Mouse (Mus musculus) forebrain, embryonic 13.5 days (tissue): ENCODE measurements at regions not wholly inside any gene's neighbourhood (a gene's known extent, or its start where the extent isn't known, plus 50 kb on each side); places are given as distances from the start of the nearest gene placed in this dataset.
"Not testable (repeated sequence)": the region's sequence is repeated elsewhere in the genome, so short reads cannot be mapped to it uniquely, and the experiment has no call there.

ENCODE experiments used
- ATAC-seq: fragments of 200-750 bp; cut with Nextera tagmentation; 2 replicates; pipeline ENCODE4 v1.8.0; 2017
- H3K27ac ChIP-seq: fragments of 300-500 bp; sonication (generic); 2 replicates; pipeline ENCODE4 v1.5.1; 2015; ENCODE audit warnings: inconsistent platforms, mild to moderate bottlenecking, moderate library complexity
- H3K27me3 ChIP-seq: fragments of 300-500 bp; sonication (generic); 2 replicates; pipeline ENCODE4 v1.6.1; 2015; ENCODE audit warnings: mild to moderate bottlenecking, inconsistent platforms
- H3K36me3 ChIP-seq: fragments of 300-500 bp; sonication (generic); 2 replicates; pipeline ENCODE4 v1.6.1; 2015; ENCODE audit warnings: mild to moderate bottlenecking, inconsistent platforms; ENCODE audit not compliant: poor library complexity, severe bottlenecking
- H3K4me1 ChIP-seq: fragments of 300-500 bp; sonication (generic); 2 replicates; pipeline ENCODE4 v1.6.1; 2015; ENCODE audit warnings: inconsistent platforms
- H3K4me2 ChIP-seq: fragments of 300-500 bp; sonication (generic); 2 replicates; pipeline ENCODE4 v1.6.1; 2015; ENCODE audit warnings: inconsistent platforms, mild to moderate bottlenecking, moderate library complexity
- H3K4me3 ChIP-seq: fragments of 300-500 bp; sonication (generic); 2 replicates; pipeline ENCODE4 v1.5.1; 2015; ENCODE audit warnings: mild to moderate bottlenecking, inconsistent platforms
- H3K9ac ChIP-seq: fragments of 300-500 bp; sonication (generic); 2 replicates; pipeline ENCODE4 v1.6.1; 2015; ENCODE audit warnings: mild to moderate bottlenecking, inconsistent platforms
- H3K9me3 ChIP-seq: fragments of 300-500 bp; sonication (generic); replicated peaks from 2 replicates; pipeline ENCODE4 v1.6.1; 2016; ENCODE audit warnings: inconsistent platforms
- WGBS: fragments of 180-500 bp; shearing (Covaris S2); methylation state at CpG from one replicate; pipeline ENCODE4 v1.1.7; 2015; 5-methylcytosine and 5-hydroxymethylcytosine counted together

GRCm38 (mm10) chr14:18511094-18511493 lies 179.4 kb upstream of the Ube2e1 start:
- H3K36me3 ChIP-seq: no peaks in the 10 kb centered on the region
- H3K4me2 ChIP-seq: no peak overlapping the region
- H3K4me1 ChIP-seq: no peaks in the 10 kb centered on the region
- H3K4me3 ChIP-seq: no peak overlapping the region
- no peaks in the 10 kb centered on the region for H3K27me3 ChIP-seq
- H3K9ac ChIP-seq: no peak overlapping the region
- ATAC-seq: no peak
- H3K9me3 ChIP-seq: no peaks in the 10 kb centered on the region
- no peak overlapping the region for H3K27ac ChIP-seq

- Histone ChIP-seq H3K9me3 (no peaks in the 10 kb centered on the region), H3K9ac (no peak overlapping the region), H3K4me3 (no peak overlapping the region), H3K4me1 (no peaks in the 10 kb centered on the region), H3K4me2 (no peak overlapping the region), H3K27ac (no peak overlapping the region), H3K36me3 (no peaks in the 10 kb centered on the region), H3K27me3 (no peaks in the 10 kb centered on the region)
- no peak for ATAC-seq
- WGBS: 43% methylated on average over 1 of the region's 1 CpGs
These were observed 176.6 kb upstream of the Ube2e1 start for GRCm38 (mm10) chr14:18508359-18508647.

GRCm38 (mm10) chr14:18507582-18508358 lies 176.1 kb upstream of the Ube2e1 start:
- no peaks in the 10 kb centered on the region for H3K9me3 ChIP-seq
- no peaks in the 10 kb centered on the region for H3K27me3 ChIP-seq
- no peak overlapping the region for H3K4me2 ChIP-seq
- no peaks in the 10 kb centered on the region for H3K36me3 ChIP-seq
- H3K9ac ChIP-seq: no peak overlapping the region
- no peak overlapping the region for H3K4me3 ChIP-seq
- WGBS: 83% methylated on average over 3 of the region's 3 CpGs
- 0 out of 2 replicates have a peak, but pooled peaks have one; percentile 34 for ATAC-seq
- H3K4me1 ChIP-seq: no peaks in the 10 kb centered on the region
- no peak overlapping the region for H3K27ac ChIP-seq

- ATAC-seq: peak; percentile 37; the same call in 1 of the 2 replicates
- Histone ChIP-seq H3K4me1 (no peaks in the 10 kb centered on the region), H3K27me3 (no peaks in the 10 kb centered on the region), H3K27ac (no peak overlapping the region), H3K36me3 (no peaks in the 10 kb centered on the region), H3K4me2 (no peak overlapping the region), H3K4me3 (no peak overlapping the region), H3K9ac (no peak overlapping the region), H3K9me3 (no peaks in the 10 kb centered on the region)
- 65% methylated on average over 4 of the region's 4 CpGs for WGBS
These were observed 174.5 kb upstream of the Ube2e1 start for GRCm38 (mm10) chr14:18506168-18506567.

- Histone ChIP-seq H3K4me1 (no peaks in the 10 kb centered on the region), H3K4me3 (no peak overlapping the region), H3K27ac (no peak overlapping the region), H3K4me2 (no peak overlapping the region), H3K9me3 (no peaks in the 10 kb centered on the region), H3K9ac (no peak overlapping the region), H3K27me3 (no peaks in the 10 kb centered on the region), H3K36me3 (no peaks in the 10 kb centered on the region)
- ATAC-seq: peak; percentile 69
These were observed 168.7 kb upstream of the Ube2e1 start for GRCm38 (mm10) chr14:18500249-18500832.

GRCm38 (mm10) chr14:18494048-18494447 lies 162.4 kb upstream of the Ube2e1 start:
- ATAC-seq: no peak
- H3K36me3 ChIP-seq: no peaks in the 10 kb centered on the region
- no peak overlapping the region for H3K27ac ChIP-seq
- no peak overlapping the region for H3K4me2 ChIP-seq
- no peaks in the 10 kb centered on the region for H3K4me1 ChIP-seq
- H3K9ac ChIP-seq: no peak overlapping the region
- no peak overlapping the region for H3K4me3 ChIP-seq
- H3K9me3 ChIP-seq: no peaks in the 10 kb centered on the region
- H3K27me3 ChIP-seq: no peaks in the 10 kb centered on the region
- 78% methylated on average over 1 of the region's 1 CpGs for WGBS

GRCm38 (mm10) chr14:18486132-18486800 lies 154.6 kb upstream of the Ube2e1 start:
- WGBS: 16% methylated on average over 4 of the region's 4 CpGs
- H3K36me3 ChIP-seq: no peaks in the 10 kb centered on the region
- 0 out of 2 replicates have a peak, but pooled peaks cover 10% of the 10 kb centered on the region for H3K4me1 ChIP-seq
- H3K27ac ChIP-seq: no peak overlapping the region
- H3K4me2 ChIP-seq: no peak overlapping the region
- peak; percentile 55; the same call in 1 of the 2 replicates for ATAC-seq
- no peak overlapping the region for H3K4me3 ChIP-seq
- no peaks in the 10 kb centered on the region for H3K27me3 ChIP-seq
- H3K9ac ChIP-seq: no peak overlapping the region
- no peaks in the 10 kb centered on the region for H3K9me3 ChIP-seq

- H3K9me3 ChIP-seq: no peaks in the 10 kb centered on the region
- no peak for ATAC-seq
- H3K36me3 ChIP-seq: no peaks in the 10 kb centered on the region
- no peak overlapping the region for H3K27ac ChIP-seq
- H3K27me3 ChIP-seq: no peaks in the 10 kb centered on the region
- H3K9ac ChIP-seq: no peak overlapping the region
- H3K4me3 ChIP-seq: no peak overlapping the region
- H3K4me2 ChIP-seq: no peak overlapping the region
- 0 out of 2 replicates have a peak, but pooled peaks cover 10% of the 10 kb centered on the region for H3K4me1 ChIP-seq
These were observed 153.9 kb upstream of the Ube2e1 start for GRCm38 (mm10) chr14:18485526-18485925.

DNA sequence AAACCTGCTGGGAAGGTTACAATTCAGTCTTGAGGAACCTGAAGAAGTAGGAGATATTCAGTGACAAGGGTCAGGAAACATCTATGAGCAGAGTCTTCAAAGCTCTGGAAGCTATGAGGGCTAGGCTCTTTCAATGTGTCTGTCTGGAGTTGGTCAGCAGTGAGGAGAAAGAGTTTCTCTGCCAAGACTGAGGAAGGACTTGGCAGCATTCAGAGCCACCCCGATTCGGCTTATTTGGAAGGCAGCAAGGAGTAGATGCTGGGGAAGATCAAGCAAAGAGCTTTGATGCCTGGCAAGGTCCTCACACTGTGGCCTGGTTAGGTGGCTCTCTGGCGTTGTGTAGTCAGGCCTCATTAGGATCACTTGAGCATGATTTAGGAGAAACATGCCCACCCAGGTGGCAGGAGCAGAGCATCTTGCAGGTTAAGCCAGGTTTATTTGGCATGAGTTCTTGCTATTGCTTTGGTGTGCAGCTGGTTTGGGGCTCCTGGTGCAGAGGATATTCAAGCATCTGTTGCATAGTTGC lies 145.2 kb upstream of the Ube2e1 start:
- ATAC-seq: no peak
- 90% methylated on average over 3 of the region's 3 CpGs for whole genome bisulfite sequencing
- Histone ChIP-seq H3K4me2 (no peak overlapping the region), H3K9ac (no peak overlapping the region), H3K36me3 (no peaks in the 10 kb centered on the region), H3K4me1 (no peaks in the 10 kb centered on the region), H3K4me3 (no peak overlapping the region), H3K27me3 (no peaks in the 10 kb centered on the region), H3K9me3 (no peaks in the 10 kb centered on the region), H3K27ac (no peak overlapping the region)

GRCm38 (mm10) chr14:18468611-18469010 lies 137.0 kb upstream of the Ube2e1 start:
- Histone ChIP-seq H3K36me3 (no peaks in the 10 kb centered on the region), H3K27ac (no peak overlapping the region), H3K4me1 (no peaks in the 10 kb centered on the region), H3K4me2 (no peak overlapping the region), H3K27me3 (no peaks in the 10 kb centered on the region), H3K4me3 (no peak overlapping the region), H3K9ac (no peak overlapping the region), H3K9me3 (no peaks in the 10 kb centered on the region)
- WGBS: 83% methylated on average over 3 of the region's 3 CpGs
- ATAC-seq: no peak

DNA sequence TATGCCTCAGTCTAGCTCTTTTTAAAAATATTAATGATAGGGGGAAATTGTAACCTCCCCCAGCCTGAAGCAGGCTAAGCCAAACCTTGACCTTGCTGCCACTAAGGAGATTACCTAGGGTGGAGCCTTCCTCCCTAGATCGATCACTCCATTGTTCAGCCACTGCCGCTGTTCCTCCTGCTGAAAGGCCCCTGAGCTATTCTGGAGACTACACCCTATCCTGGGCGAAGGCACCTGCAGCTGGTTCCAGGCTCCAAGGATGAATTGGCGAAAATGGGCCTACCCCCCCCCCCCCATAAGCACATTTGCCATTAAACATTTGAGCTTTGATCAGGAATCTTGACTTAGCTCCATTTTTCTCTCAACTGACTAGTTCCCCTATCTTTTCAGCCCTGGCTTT lies 135.2 kb upstream of the Ube2e1 start:
- not testable (repeated sequence) for ATAC-seq, H3K4me3 ChIP-seq, H3K27ac ChIP-seq, H3K9ac ChIP-seq, H3K27me3 ChIP-seq, H3K36me3 ChIP-seq, H3K4me2 ChIP-seq, H3K9me3 ChIP-seq, H3K4me1 ChIP-seq
- WGBS: 56% methylated on average over 4 of the region's 4 CpGs

GRCm38 (mm10) chr14:18464199-18464598 lies 132.5 kb upstream of the Ube2e1 start:
- ATAC-seq, H3K9me3 ChIP-seq, H3K4me1 ChIP-seq, H3K9ac ChIP-seq, H3K27ac ChIP-seq, H3K4me2 ChIP-seq, H3K36me3 ChIP-seq, H3K27me3 ChIP-seq, H3K4me3 ChIP-seq: not testable (repeated sequence)
- WGBS: 6% methylated on average over 5 of the region's 5 CpGs
